Mouse (Mus musculus) embryonic facial prominence, embryonic 12.5 days (tissue): ENCODE measurements around the gene Aqp1. TPM values are rescaled to one million over a fixed set of nuclear protein-coding genes. Genes with fewer than 3 reads are reported as not detected.
A peak's percentile ranks its signal among the peaks of the same experiment; 100 is the strongest.

Source experiments
- ATAC-seq: fragments of 200-750 bp; cut with Nextera tagmentation; 2 replicates; pipeline ENCODE4 v1.8.0; 2017; ENCODE audit not compliant: insufficient number of reproducible peaks, insufficient read depth, low FRiP score, low TSS enrichment
- H3K27ac ChIP-seq: fragments of 300-500 bp; sonication (generic); 2 replicates; pipeline ENCODE4 v1.5.1; 2016; ENCODE audit warnings: mild to moderate bottlenecking
- H3K27me3 ChIP-seq: fragments of 300-500 bp; sonication (generic); 2 replicates; pipeline ENCODE4 v1.6.1; 2016; ENCODE audit warnings: mild to moderate bottlenecking, moderate library complexity
- H3K36me3 ChIP-seq: fragments of 300-500 bp; sonication (generic); 2 replicates; pipeline ENCODE4 v1.6.1; 2016; ENCODE audit warnings: mild to moderate bottlenecking
- H3K4me1 ChIP-seq: fragments of 300-500 bp; sonication (generic); 2 replicates; pipeline ENCODE4 v1.6.1; 2016
- H3K4me2 ChIP-seq: fragments of 300-500 bp; sonication (generic); replicated peaks from 2 replicates; pipeline ENCODE4 v1.6.1; 2016; ENCODE audit warnings: mild to moderate bottlenecking, moderate library complexity
- H3K4me3 ChIP-seq: fragments of 300-500 bp; sonication (generic); 2 replicates; pipeline ENCODE4 v1.5.1; 2016; ENCODE audit warnings: mild to moderate bottlenecking
- H3K9ac ChIP-seq: fragments of 300-500 bp; sonication (generic); 2 replicates; pipeline ENCODE4 v1.6.1; 2016; ENCODE audit warnings: mild to moderate bottlenecking, moderate library complexity
- H3K9me3 ChIP-seq: fragments of 300-500 bp; sonication (generic); 2 replicates; pipeline ENCODE4 v1.6.1; 2016; ENCODE audit warnings: mild to moderate bottlenecking, moderate library complexity
- WGBS: fragments of 180-500 bp; shearing (Covaris S2); methylation state at CpG from one replicate; pipeline ENCODE4 v1.1.7; 2016; 5-methylcytosine and 5-hydroxymethylcytosine counted together
- microRNA-seq: library from miRNA; unstranded; fragments of <30 nt; microRNA quantifications from one replicate; pipeline ENCODE4, GENCODE M21; 2017
- polyA plus RNA-seq: library from polyadenylated mRNA; unstranded; fragments of >200 nt; fragmentation: Nextera tagmentation; extraction: Ambion mirVana; gene quantifications from 2 replicates; pipeline ENCODE4 v1.2.1, GENCODE M21; 2016

Gene Aqp1
- polyA plus RNA-seq, 1 experiment from 2014 or later, result 11.1 TPM

DNA sequence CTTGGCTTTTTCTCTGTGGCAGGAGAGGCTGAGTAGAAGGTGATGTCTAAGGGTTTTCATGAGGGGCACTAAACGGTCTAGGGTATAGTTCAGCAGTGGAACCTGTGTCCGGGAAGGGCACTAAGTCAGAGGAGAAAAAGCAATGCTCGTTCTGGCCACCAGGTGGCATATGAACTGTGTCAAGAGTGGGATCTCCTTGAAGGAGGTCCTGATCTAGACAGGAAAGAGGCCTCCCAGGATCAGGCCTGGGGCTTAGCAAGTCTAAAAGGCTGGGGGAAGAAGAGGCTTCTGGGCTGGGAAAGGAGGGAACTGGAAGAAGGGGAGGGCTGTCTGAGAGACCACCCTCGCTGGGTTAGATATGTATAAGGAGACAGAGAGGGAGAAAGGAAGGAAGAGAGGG, 56.2 kb downstream of the Aqp1 start:
- Histone ChIP-seq H3K27me3 (no peaks in the 10 kb centered on the region), H3K4me2 (no peak overlapping the region), H3K9ac (no peak overlapping the region), H3K9me3 (no peaks in the 10 kb centered on the region), H3K36me3 (no peaks in the 10 kb centered on the region), H3K4me3 (no peak overlapping the region), H3K27ac (no peak overlapping the region), H3K4me1 (peaks cover 13% of the 10 kb centered on the region; the same call in 1 of the 2 replicates)
- 13% methylated on average over 4 of the region's 4 CpGs for WGBS
- peak; percentile 61; the same call in 1 of the 2 replicates for ATAC-seq

DNA sequence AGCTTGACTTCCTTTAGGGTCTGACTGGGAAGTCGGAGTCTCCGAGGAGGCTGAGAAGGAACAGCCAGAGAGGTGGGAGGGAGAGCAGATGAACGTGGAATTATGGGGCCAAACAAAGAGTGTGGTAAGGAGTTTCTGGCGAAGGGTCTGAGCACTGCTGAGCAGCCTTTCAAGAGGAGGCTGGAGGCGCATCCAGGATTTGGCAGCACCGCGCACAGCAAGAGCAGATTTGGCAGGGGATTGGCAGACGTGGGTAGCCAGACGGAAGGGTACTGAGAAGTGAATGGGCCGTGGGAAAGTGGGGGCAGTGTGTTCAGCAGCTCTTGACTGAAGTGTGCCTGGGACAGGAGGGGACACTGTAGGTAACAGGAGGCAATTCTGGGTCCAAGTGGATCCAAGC, 58.6 kb downstream of the Aqp1 start:
- no peaks in the 10 kb centered on the region for H3K27me3 ChIP-seq
- no peak for ATAC-seq
- H3K4me3 ChIP-seq, result no peak overlapping the region
- H3K36me3 ChIP-seq, result no peaks in the 10 kb centered on the region
- no peak overlapping the region for H3K27ac ChIP-seq
- H3K9ac ChIP-seq, result no peak overlapping the region
- WGBS, result 81% methylated on average over 10 of the region's 10 CpGs
- H3K4me1 ChIP-seq, result peaks cover 13% of the 10 kb centered on the region; the same call in 1 of the 2 replicates
- H3K9me3 ChIP-seq, result no peaks in the 10 kb centered on the region
- no peak overlapping the region for H3K4me2 ChIP-seq

DNA sequence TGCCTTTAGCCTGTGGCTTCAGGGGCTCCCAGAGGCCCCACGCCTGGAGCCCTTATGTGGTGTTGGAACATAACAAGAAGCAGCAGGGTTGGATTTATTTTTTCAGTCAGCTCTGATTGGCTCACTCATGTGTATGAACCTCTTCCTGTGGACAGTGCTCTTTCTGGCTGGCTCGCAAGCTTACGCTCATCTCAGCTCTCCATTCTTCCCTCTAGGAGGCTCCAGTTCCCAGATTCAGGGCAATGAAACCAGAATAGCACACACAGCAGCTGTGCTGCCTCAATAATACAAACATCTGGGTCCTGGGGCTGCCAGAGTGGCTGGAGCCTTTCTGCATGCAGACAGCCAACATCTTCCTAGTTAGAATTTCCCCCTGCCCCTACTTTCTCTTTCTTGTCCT, 59.9 kb downstream of the Aqp1 start:
- Histone ChIP-seq H3K9me3 (no peaks in the 10 kb centered on the region), H3K9ac (no peak overlapping the region), H3K4me2 (no peak overlapping the region), H3K27me3 (peaks cover 3% of the 10 kb centered on the region; the same call in 1 of the 2 replicates), H3K4me1 (peaks cover 13% of the 10 kb centered on the region; the same call in 1 of the 2 replicates), H3K36me3 (no peaks in the 10 kb centered on the region), H3K4me3 (no peak overlapping the region), H3K27ac (no peak overlapping the region)
- WGBS, result 22% methylated on average over 3 of the region's 3 CpGs
- ATAC-seq, result no peak

- Histone ChIP-seq H3K4me1 (peaks cover 13% of the 10 kb centered on the region; the same call in 1 of the 2 replicates), H3K4me2 (no peak overlapping the region), H3K9me3 (no peaks in the 10 kb centered on the region), H3K27ac (no peak overlapping the region), H3K9ac (no peak overlapping the region), H3K4me3 (no peak overlapping the region), H3K36me3 (no peaks in the 10 kb centered on the region), H3K27me3 (peaks cover 3% of the 10 kb centered on the region; the same call in 1 of the 2 replicates)
- WGBS, result 69% methylated on average over 11 of the region's 11 CpGs
- ATAC-seq, result no peak
Observed at GRCm38 (mm10) chr6:55396622-55397041, 60.4 kb downstream of the Aqp1 start.

Small RNA genes lying within 50 kb of the gene (microRNA-seq; reads per million reads assigned to microRNA genes)
- not detected for gene Gm25458

Other genes with a start within 250 kb of the Aqp1 start
- 0.23 TPM in 1 of 2 replicates, not detected in the other for gene Crhr2, start 203.4 kb upstream of the Aqp1 start, polyA plus RNA-seq
- 2.4 and 2.6 TPM in 2 replicates for gene Inmt, start 161.4 kb upstream of the Aqp1 start, polyA plus RNA-seq
- 18.8 and 20.6 TPM in 2 replicates for gene Mindy4, start 133.0 kb upstream of the Aqp1 start, polyA plus RNA-seq
- not detected in 2 replicates for gene Ghrhr, start 39.9 kb downstream of the Aqp1 start, polyA plus RNA-seq
- gene Adcyap1r1, start 115.5 kb downstream of the Aqp1 start, polyA plus RNA-seq, result 4.1 and 4.2 TPM in 2 replicates